Mouse (Mus musculus): ENCODE data around the gene Efna1.
A peak's percentile ranks its signal among the peaks of the same experiment; 100 is the strongest.

Efna1 gene

GRCm38 (mm10) chr3:89280606-89281511, at the start of gene Efna1:
Efna1 (minus strand) TSS chr3:89281142.
- no peak for DNase-seq (ENCODE audit: low read depth, low spot score)

GRCm38 (mm10) chr3:89330346-89330745, 49.4 kb upstream of the Efna1 start:
- DNase-seq (ENCODE audit: low read depth, low spot score) = no peak

- no peak for DNase-seq (ENCODE audit: low read depth, low spot score)
Observed at GRCm38 (mm10) chr3:89328623-89329022, 47.7 kb upstream of the Efna1 start.

GRCm38 (mm10) chr3:89327371-89327870, 46.5 kb upstream of the Efna1 start:
- no peak for DNase-seq (ENCODE audit: low read depth, low spot score)

- DNase-seq (ENCODE audit: low read depth, low spot score) = no peak
Observed at GRCm38 (mm10) chr3:89325882-89326281, 44.9 kb upstream of the Efna1 start.

- no peak for DNase-seq (ENCODE audit: low read depth, low spot score)
Observed at GRCm38 (mm10) chr3:89322514-89323165, 41.7 kb upstream of the Efna1 start, which contains the start of gene Efna3. Efna3 (minus strand) TSS chr3:89322965.

- no peak for DNase-seq (ENCODE audit: low read depth, low spot score)
Observed at GRCm38 (mm10) chr3:89322131-89322500, 41.2 kb upstream of the Efna1 start.

- DNase-seq (ENCODE audit: low read depth, low spot score) = no peak
Observed at GRCm38 (mm10) chr3:89321183-89322130, 40.5 kb upstream of the Efna1 start.

GRCm38 (mm10) chr3:89320581-89321182, 39.7 kb upstream of the Efna1 start:
- no peak for DNase-seq (ENCODE audit: low read depth, low spot score)

- no peak for DNase-seq (ENCODE audit: low read depth, low spot score)
Observed at GRCm38 (mm10) chr3:89319591-89320350, 38.8 kb upstream of the Efna1 start.

GRCm38 (mm10) chr3:89318971-89319590, 38.1 kb upstream of the Efna1 start:
- DNase-seq (ENCODE audit: low read depth, low spot score) = no peak

- DNase-seq (ENCODE audit: low read depth, low spot score) = no peak
Observed at GRCm38 (mm10) chr3:89318316-89318715, 37.4 kb upstream of the Efna1 start.

GRCm38 (mm10) chr3:89317246-89317645, 36.3 kb upstream of the Efna1 start:
- no peak for DNase-seq (ENCODE audit: low read depth, low spot score)

GRCm38 (mm10) chr3:89316833-89317232, 35.9 kb upstream of the Efna1 start:
- no peak for DNase-seq (ENCODE audit: low read depth, low spot score)

- DNase-seq (ENCODE audit: low read depth, low spot score) = no peak
Observed at GRCm38 (mm10) chr3:89315930-89316831, 35.2 kb upstream of the Efna1 start.

GRCm38 (mm10) chr3:89315195-89315929, 34.4 kb upstream of the Efna1 start:
- DNase-seq (ENCODE audit: low read depth, low spot score) = peak; percentile 70

GRCm38 (mm10) chr3:89314791-89315190, 33.8 kb upstream of the Efna1 start:
- DNase-seq (ENCODE audit: low read depth, low spot score) = no peak

GRCm38 (mm10) chr3:89314340-89314739, 33.4 kb upstream of the Efna1 start:
- no peak for DNase-seq (ENCODE audit: low read depth, low spot score)
